Mouse (Mus musculus): Measurements from ENCODE around the gene Cep72. TPM values are rescaled to one million over a fixed set of nuclear protein-coding genes. Genes with fewer than 3 reads are reported as not detected.

Cep72 gene
- 3.8 and 4.4 TPM in 2 replicates for polyA plus RNA-seq (2015; fragmentation: Nextera tagmentation; extraction: Ambion mirVana)

DNA sequence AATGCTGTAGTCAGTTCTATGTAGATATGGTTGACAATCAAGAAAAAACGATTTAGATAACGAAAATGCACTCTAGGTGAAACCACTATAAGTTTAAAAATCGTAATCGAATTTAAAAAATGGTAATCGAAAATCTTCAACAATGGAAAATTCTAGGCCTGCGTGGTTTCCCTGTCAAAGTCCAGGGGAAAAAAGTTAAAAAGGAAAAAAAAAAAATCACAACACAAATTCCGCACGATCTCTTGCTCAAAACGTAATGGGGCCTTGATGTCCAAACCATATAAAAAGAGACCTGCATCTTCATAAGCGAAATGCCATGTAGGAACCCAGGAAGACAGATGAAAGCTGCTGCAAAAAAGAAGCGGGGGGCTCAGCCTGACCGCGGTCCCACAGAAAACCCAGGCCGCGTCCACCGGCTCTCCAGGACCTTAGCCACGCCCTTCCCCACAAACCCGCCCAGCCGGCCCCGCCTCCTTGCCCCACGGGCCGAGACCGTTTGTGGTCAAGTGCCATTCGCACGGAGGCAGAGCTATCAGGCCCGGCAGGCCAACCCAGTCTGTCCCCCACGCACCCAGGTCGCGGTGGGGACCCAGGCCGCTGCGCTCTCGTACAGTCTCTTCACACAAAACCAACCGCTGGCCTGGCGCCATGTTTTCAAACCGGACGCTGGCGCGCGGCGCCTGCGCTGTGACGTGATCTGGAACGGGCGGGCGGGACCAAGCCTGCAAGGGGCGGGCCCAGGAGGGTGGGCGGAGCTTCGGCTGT lies at the start of gene Cep72:
Gene Cep72, minus strand, starts transcription at position 687 of the 765 bp plus-strand sequence.

DNA sequence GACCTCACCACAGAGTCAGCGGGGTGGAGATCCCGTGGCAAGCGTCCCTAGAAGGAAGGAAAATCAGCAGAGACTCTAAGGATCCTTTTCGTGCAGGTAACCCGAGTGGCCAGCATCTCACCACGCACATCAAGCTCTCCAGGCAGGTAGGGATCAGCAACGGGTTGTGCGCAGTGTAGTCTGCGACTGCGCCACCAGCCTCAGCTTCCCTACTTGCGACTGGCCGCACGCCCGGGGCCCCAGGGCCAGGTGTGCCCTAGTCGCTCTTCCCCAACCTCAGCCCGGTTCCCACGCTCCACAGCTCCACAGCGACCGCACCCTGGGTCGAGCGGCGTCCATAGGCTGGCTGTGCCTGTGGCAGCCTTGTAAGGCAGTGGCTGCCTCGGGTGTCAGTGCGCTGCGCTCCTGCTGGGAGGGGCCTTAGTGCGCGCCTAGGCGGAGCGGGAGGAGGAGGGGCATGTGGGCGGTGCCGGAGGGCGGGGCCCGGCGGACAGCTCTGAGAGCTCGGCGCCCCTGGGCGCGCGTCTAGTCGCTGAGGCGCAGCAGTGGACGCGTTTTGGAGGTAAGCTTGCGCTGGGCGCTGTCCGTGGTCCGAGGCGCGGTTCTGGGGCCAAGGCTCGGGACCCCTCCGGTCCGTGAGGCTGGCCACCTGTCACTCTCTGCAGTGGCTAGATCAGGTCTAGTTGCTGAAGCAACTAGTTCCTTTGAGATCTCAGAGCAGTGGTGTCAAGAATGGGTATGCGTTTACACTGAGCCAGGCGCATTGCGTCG lies 53.0 kb downstream of the Cep72 start, which contains the start of gene Tppp:
Gene Tppp, plus strand, starts transcription at position 460 of the 771 bp plus-strand sequence.

Other genes starting within 250 kb of the Cep72 start
- gene Nkd2, start 214.7 kb downstream of the Cep72 start, polyA plus RNA-seq (2015; fragmentation: Nextera tagmentation; extraction: Ambion mirVana), result 11.9 and 13.5 TPM in 2 replicates
- 6.3 and 7.0 TPM in 2 replicates for gene Trip13, start 124.5 kb downstream of the Cep72 start, polyA plus RNA-seq (2015; fragmentation: Nextera tagmentation; extraction: Ambion mirVana)
- gene Brd9, start 124.5 kb downstream of the Cep72 start, polyA plus RNA-seq (2015; fragmentation: Nextera tagmentation; extraction: Ambion mirVana), result 57.7 and 58.0 TPM in 2 replicates
- not detected in 2 replicates for gene Zdhhc11, start 98.4 kb downstream of the Cep72 start, polyA plus RNA-seq (2015; fragmentation: Nextera tagmentation; extraction: Ambion mirVana)
- gene Tppp, start 52.9 kb downstream of the Cep72 start, polyA plus RNA-seq (2015; fragmentation: Nextera tagmentation; extraction: Ambion mirVana), result 12.3 and 13.1 TPM in 2 replicates
- gene Slc9a3, start 59.2 kb upstream of the Cep72 start, polyA plus RNA-seq (2015; fragmentation: Nextera tagmentation; extraction: Ambion mirVana), result 0.67 and 1.3 TPM in 2 replicates
- gene Exoc3, start 146.4 kb upstream of the Cep72 start, polyA plus RNA-seq (2015; fragmentation: Nextera tagmentation; extraction: Ambion mirVana), result 103 and 106 TPM in 2 replicates
- gene Ahrr, start 230.0 kb upstream of the Cep72 start, polyA plus RNA-seq (2015; fragmentation: Nextera tagmentation; extraction: Ambion mirVana), result 0.19 and 0.27 TPM in 2 replicates